Mouse (Mus musculus) kidney, adult 2 months (tissue): ENCODE data around the gene St14. TPM values are rescaled to one million over a fixed set of nuclear protein-coding genes. Genes with fewer than 3 reads are reported as not detected.

Experiments used
- DNase-seq: peaks from one replicate; pipeline ENCODE4 v3.0.0; 2021
- H3K27ac ChIP-seq: fragments of 200-500 bp; 2 replicates; pipeline ENCODE4 v1.5.1; 2012; ENCODE audit warnings: low read depth, low read length, control low read depth, inconsistent platforms; ENCODE audit not compliant: insufficient read depth
- H3K27me3 ChIP-seq: fragments of 200-500 bp; replicated peaks from 2 replicates; pipeline ENCODE4 v1.6.1; 2012; ENCODE audit warnings: mild to moderate bottlenecking, moderate library complexity, low read length, inconsistent platforms; ENCODE audit not compliant: control insufficient read depth, insufficient read depth
- H3K36me3 ChIP-seq: fragments of 200-500 bp; 2 replicates; pipeline ENCODE4 v1.6.1; 2012; ENCODE audit warnings: mild to moderate bottlenecking, moderate library complexity, low read length, inconsistent platforms; ENCODE audit not compliant: control insufficient read depth, insufficient read depth
- H3K4me1 ChIP-seq: fragments of 200-500 bp; 2 replicates; pipeline ENCODE4 v1.6.1; 2011; ENCODE audit warnings: low read length; ENCODE audit not compliant: control insufficient read depth, insufficient read depth
- H3K4me3 ChIP-seq: fragments of 200-500 bp; 2 replicates; pipeline ENCODE4 v1.5.1; 2011; ENCODE audit warnings: mild to moderate bottlenecking, low read depth, low read length, control low read depth; ENCODE audit not compliant: insufficient read depth
- CTCF ChIP-seq: fragments of 200-500 bp; conservative IDR thresholded peaks from 2 replicates; pipeline ENCODE4 v1.5.1; 2011; ENCODE audit warnings: low read depth, mild to moderate bottlenecking, control low read depth, low read length, moderate library complexity, mixed read lengths; ENCODE audit not compliant: insufficient read depth, insufficient read length
- POLR2A ChIP-seq: fragments of 200-500 bp; IDR thresholded peaks from one replicate; pipeline ENCODE4 v1.6.1; 2011; ENCODE audit warnings: low read depth, low read length, control low read depth
- WGBS: fragments of 180-500 bp; shearing (Covaris S2); methylation state at CpG from one replicate; pipeline ENCODE4 v1.1.7; 2018; 5-methylcytosine and 5-hydroxymethylcytosine counted together
- polyA plus RNA-seq: library from polyadenylated mRNA; depleted of rRNA; stranded (reverse); fragments of >200 nt; gene quantifications from 2 replicates; pipeline ENCODE4 v1.2.3, GENCODE M21; 2012

St14 gene
- polyA plus RNA-seq, 1 experiment, result 62.8 TPM

DNA sequence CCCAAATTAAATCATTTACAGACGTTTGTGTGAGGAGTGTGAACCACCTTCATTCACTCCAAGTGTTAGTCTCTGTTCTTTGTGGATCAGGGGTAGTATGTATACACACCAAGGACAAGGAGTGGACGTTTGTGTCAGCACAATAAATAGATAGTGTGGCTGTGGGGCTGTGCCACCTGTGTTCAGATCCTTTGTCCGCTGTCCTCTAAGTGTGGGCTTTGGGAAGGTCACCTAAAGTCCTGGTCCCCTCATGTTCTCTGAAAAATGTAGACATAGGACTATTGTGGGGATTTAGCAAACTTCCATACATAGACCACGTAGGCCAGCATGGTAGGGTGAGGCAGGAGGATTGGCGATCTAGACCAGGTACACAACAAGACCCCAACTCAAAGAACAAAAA lies 46.1 kb downstream of the St14 start:
- H3K4me3 ChIP-seq, result no peak overlapping the region
- no peak overlapping the region for H3K27ac ChIP-seq
- 69% methylated on average over 5 of the region's 5 CpGs for WGBS
- no peaks in the 10 kb centered on the region for H3K4me1 ChIP-seq
- no peak for DNase-seq
- TF ChIP-seq CTCF, result no peak
- no peak for TF ChIP-seq POLR2A
- no peaks in the 10 kb centered on the region for H3K36me3 ChIP-seq
- H3K27me3 ChIP-seq, result no peaks in the 10 kb centered on the region

DNA sequence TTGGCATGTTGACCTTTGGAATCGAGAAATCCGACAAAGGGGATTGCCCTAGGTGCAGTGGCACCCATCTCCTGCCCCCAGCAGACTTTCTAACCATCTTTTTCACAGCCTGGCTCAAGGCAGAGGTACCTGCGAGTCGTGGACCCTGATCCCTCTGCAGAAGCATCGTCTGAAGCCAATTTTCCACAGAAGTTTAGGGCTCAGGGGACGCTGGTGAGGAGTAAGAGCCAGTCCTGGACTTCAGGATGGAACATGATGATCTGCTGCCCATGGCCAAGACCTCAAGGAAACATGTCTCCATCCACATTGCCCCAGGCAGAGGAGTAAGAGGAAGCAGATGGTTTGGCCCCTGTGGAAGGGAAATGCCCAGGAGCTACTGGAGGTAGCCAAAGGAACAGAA lies 48.9 kb downstream of the St14 start:
- WGBS, result 47% methylated on average over 6 of the region's 6 CpGs
- H3K36me3 ChIP-seq, result no peaks in the 10 kb centered on the region
- H3K4me3 ChIP-seq, result no peak overlapping the region
- H3K27me3 ChIP-seq, result no peaks in the 10 kb centered on the region
- DNase-seq, result peak; percentile 33
- no peaks in the 10 kb centered on the region for H3K4me1 ChIP-seq
- no peak overlapping the region for H3K27ac ChIP-seq
- no peak for TF ChIP-seq CTCF
- no peak for TF ChIP-seq POLR2A

DNA sequence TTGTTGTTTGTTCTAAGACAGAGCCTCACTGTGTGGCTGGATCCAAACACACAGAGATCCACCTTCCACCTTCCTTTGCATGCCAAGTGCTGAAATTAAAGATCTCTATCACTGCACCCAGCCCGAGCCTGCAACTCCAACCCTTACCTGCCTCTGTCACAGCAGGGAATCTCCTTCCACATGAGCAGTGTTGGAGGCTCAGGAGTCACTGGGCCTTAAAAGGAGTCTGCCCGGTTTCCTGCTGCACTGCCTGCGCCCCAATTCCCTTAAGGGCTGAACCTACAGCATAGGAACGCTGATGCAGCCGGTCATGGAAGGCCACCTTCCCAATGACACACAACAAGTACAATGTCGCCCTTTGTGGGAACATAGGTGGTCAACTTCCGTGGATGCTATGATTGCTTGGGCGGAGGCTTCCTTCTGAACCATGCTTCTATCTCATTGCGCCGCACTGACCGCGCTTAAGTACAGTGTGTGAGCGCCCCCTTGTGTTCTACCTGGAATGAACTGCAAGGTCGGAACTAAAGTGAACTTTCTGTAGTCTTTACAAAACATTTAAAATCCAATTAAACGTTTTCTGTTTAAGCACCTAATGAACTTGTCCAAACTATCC lies 49.5 kb downstream of the St14 start:
- no peak overlapping the region for H3K27ac ChIP-seq
- 10% methylated on average over 15 of the region's 15 CpGs for WGBS
- H3K27me3 ChIP-seq, result no peaks in the 10 kb centered on the region
- no peaks in the 10 kb centered on the region for H3K36me3 ChIP-seq
- peak; percentile 75 for DNase-seq
- H3K4me3 ChIP-seq, result no peak overlapping the region
- TF ChIP-seq CTCF, result peak; percentile 88
- TF ChIP-seq POLR2A, result no peak
- no peaks in the 10 kb centered on the region for H3K4me1 ChIP-seq

DNA sequence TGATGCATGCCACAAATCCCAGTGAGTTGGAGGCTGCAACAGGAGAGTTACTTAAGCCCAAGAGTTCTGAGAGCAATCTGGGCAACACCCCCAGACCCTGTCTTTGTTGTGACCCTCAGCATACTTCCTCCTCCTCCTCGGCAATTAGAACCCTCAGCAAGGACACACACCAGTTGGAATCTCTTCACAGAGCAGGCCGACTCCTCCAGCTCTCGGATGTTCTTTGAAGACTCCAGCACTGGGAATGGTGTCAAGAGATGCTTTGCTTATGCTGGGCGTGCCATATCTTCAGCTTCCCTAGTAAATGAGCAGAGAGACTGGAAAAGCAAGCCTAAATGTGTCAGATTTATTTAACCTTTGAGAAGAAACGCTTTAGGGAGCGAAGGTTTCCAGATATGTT lies 50.9 kb downstream of the St14 start:
- DNase-seq, result no peak
- Histone ChIP-seq H3K4me3 (no peak overlapping the region), H3K27me3 (no peaks in the 10 kb centered on the region), H3K36me3 (no peaks in the 10 kb centered on the region), H3K4me1 (no peaks in the 10 kb centered on the region), H3K27ac (no peak overlapping the region)
- 65% methylated on average over 6 of the region's 6 CpGs for WGBS
- no peak for TF ChIP-seq POLR2A
- TF ChIP-seq CTCF, result no peak

DNA sequence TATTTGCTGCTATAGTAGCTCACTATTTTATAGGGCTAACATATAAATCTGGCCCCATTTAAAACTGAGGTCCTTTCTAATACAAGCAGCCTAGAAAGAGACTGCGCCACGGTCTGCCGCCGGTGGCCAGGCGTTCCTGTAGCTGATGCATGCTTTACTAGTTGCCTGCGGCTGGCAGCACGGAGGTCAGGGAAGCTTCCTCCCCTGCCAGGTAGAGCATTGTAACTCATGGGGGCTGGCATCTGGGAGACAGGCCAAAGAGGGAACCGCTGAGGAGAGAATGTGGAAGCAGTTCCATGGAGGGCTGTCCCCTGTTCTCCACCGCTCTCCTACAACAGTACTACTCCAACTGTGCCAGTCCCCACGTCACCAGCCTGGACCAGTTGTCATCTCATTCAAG lies 56.8 kb downstream of the St14 start:
- no peak overlapping the region for H3K27ac ChIP-seq
- 72% methylated on average over 10 of the region's 10 CpGs for WGBS
- no peak overlapping the region for H3K4me3 ChIP-seq
- DNase-seq, result no peak
- H3K4me1 ChIP-seq, result no peaks in the 10 kb centered on the region
- peaks cover 1% of the 10 kb centered on the region; the same call in 1 of the 2 replicates for H3K36me3 ChIP-seq
- no peaks in the 10 kb centered on the region for H3K27me3 ChIP-seq
- no peak for TF ChIP-seq POLR2A
- TF ChIP-seq CTCF, result no peak

DNA sequence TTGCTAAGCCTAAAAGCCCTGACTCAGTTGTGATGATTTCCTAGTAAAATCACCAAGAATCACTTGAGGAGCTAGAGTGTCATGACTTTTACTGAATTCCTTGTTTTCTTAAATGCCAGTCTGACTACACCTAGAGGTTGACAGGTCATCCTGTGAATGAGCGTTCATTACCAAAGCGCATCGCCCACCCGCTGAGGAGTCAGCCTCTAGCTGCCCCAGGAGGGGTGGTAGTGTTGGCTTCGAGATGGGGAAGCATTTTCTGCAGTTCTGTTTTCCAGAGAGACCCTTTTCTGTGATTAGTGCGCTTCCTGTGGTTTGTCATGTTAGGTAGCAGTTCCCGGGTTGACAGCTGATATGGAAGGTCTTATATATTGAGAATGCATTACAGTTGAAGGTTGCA lies 57.9 kb downstream of the St14 start:
- TF ChIP-seq POLR2A (no peak), CTCF (no peak)
- Histone ChIP-seq H3K4me1 (no peaks in the 10 kb centered on the region), H3K4me3 (no peak overlapping the region), H3K27me3 (no peaks in the 10 kb centered on the region), H3K27ac (no peak overlapping the region), H3K36me3 (peaks cover 3% of the 10 kb centered on the region; the same call in 1 of the 2 replicates)
- 90% methylated on average over 7 of the region's 7 CpGs for WGBS
- DNase-seq, result no peak

DNA sequence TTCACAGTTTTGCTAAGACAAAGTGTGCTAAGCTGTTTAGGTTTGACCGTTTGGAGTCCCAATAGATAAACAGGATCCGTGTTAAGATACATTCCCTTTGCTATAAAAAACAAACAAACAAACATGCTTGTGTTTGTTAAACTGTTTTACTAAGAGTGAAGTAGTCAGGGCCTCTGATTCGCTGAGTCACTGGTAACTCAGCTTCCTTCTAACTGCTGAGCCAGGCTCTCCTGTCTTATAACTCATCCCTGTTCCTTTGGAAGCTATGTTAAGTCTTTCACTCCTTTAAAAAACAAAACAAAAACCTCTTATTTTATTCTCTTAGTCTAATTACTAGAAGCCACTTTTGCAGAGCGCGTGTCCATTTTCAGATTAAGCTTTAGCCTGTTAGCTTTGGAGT lies 59.4 kb downstream of the St14 start:
- Histone ChIP-seq H3K4me3 (no peak overlapping the region), H3K36me3 (peaks cover 4% of the 10 kb centered on the region; the same call in 1 of the 2 replicates), H3K4me1 (no peaks in the 10 kb centered on the region), H3K27ac (no peak overlapping the region), H3K27me3 (no peaks in the 10 kb centered on the region)
- TF ChIP-seq POLR2A (no peak), CTCF (no peak)
- 89% methylated on average over 5 of the region's 5 CpGs for WGBS
- no peak for DNase-seq

DNA sequence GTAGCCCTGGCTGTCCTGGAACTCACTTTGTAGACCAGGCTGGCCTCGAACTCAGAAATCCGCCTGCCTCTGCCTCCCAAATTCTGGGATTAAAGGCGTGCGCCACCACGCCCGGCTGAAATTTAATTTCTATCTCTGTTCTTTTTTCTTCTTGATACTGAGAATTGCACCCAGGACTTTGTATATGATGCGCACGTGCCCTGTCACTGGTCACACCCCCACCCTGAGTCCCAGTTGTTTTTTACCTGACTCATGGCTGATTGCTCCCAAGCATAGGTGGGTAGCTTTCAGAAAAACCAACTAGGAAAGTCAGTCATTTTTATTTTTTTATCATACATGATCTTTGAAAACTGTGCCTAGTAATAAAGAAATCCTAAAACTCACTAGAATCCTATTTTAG lies 60.9 kb downstream of the St14 start:
- TF ChIP-seq CTCF, result no peak
- no peak for TF ChIP-seq POLR2A
- no peak for DNase-seq
- Histone ChIP-seq H3K4me1 (no peaks in the 10 kb centered on the region), H3K27me3 (no peaks in the 10 kb centered on the region), H3K27ac (no peak overlapping the region), H3K36me3 (peaks cover 5% of the 10 kb centered on the region; the same call in 1 of the 2 replicates), H3K4me3 (no peak overlapping the region)
- 95% methylated on average over 8 of the region's 8 CpGs for WGBS
